Mouse (Mus musculus) megakaryocyte, embryonic 14.5 days (primary cell): ENCODE results near the gene Nat8l. TPM values are rescaled to one million over a fixed set of nuclear protein-coding genes. Genes with fewer than 3 reads are reported as not detected.

Experiments
- H3K27me3 ChIP-seq: replicated peaks from 2 replicates; pipeline ENCODE3; 2012; ENCODE audit warnings: inconsistent platforms
- H3K36me3 ChIP-seq: replicated peaks from 2 replicates; pipeline ENCODE3; 2012; ENCODE audit warnings: low read length, inconsistent platforms, mixed read lengths
- H3K4me1 ChIP-seq: 2 replicates; pipeline ENCODE4 v1.6.1; 2012; ENCODE audit warnings: inconsistent platforms
- H3K4me3 ChIP-seq: replicated peaks from 2 replicates; pipeline ENCODE3; 2012; ENCODE audit warnings: moderate library complexity, mild to moderate bottlenecking, inconsistent platforms
- H3K9me3 ChIP-seq: 2 replicates; pipeline ENCODE4 v1.6.1; 2012; ENCODE audit warnings: inconsistent platforms
- FLI1 ChIP-seq: IDR thresholded peaks from 2 replicates; pipeline ENCODE4 v1.6.1; 2012; ENCODE audit warnings: low read length, inconsistent platforms, mixed read lengths
- GATA1 ChIP-seq: IDR thresholded peaks from 3 replicates; pipeline ENCODE4 v1.6.1; 2012; ENCODE audit warnings: mixed read lengths, low read length, inconsistent platforms, borderline replicate concordance
- polyA plus RNA-seq: library from polyadenylated mRNA; stranded (reverse); fragments of >175 nt; gene quantifications from 2 replicates; pipeline ENCODE4 v1.2.3, GENCODE M21; 2012; ENCODE audit warnings: low replicate concordance; ENCODE audit not compliant: insufficient read depth

Gene Nat8l
- polyA plus RNA-seq, 1 experiment: 1.3 TPM

DNA sequence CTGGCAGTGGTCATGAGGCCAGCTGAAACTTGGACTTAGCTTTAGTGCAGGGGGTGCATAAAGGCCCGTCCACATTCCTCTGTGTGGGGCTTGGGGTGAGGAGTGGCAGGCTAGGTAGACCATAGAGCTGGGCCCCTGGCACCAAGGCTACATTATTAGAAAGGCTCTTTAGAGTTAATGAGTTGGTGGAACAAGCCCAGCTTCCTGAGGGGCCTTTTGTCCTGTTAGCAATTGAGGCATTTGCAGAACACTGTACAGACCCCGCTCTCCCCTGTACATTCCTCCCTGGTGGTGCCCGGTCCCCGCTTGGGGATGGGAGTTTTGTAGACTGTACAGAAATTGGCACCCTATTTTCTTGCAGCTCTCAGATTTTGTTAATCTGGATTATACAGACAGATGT, 6.9 kb downstream of the Nat8l start:
- TF ChIP-seq FLI1: no peak
- TF ChIP-seq GATA1: no peak
- H3K27me3 ChIP-seq: peaks cover 98% of the 10 kb centered on the region
- no peaks in the 10 kb centered on the region for H3K36me3 ChIP-seq

DNA sequence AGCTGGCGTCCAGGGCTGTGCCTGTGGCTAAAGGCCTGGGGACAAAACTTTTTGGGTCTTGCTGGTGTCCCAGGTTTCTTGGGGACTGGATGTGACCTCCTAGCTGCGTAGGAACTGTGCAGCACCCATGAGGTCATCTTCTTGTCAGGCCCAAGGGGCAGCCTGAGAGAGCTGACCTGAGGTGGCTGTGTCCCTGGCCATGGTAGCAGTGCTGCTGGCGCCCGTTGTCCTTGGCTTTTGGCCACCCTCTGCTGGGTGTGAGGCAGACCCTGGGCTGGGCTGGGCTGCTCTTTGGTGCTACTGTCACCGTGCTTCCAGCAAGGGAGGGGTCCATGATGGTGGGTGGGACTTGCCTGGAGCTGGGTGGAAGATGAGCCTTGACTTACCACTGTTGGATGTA, 8.8 kb downstream of the Nat8l start:
- no peak overlapping the region for H3K4me3 ChIP-seq
- H3K9me3 ChIP-seq: no peaks in the 10 kb centered on the region
- peaks cover 98% of the 10 kb centered on the region for H3K27me3 ChIP-seq
- TF ChIP-seq FLI1 (no peak), GATA1 (no peak)
- peaks cover 11% of the 10 kb centered on the region; the same call in 1 of the 2 replicates for H3K4me1 ChIP-seq
- no peaks in the 10 kb centered on the region for H3K36me3 ChIP-seq

More for the DNA sequence above, 6.9 kb downstream of the Nat8l start:
- Histone ChIP-seq H3K4me1 (peaks cover 11% of the 10 kb centered on the region; the same call in 1 of the 2 replicates), H3K4me3 (no peak overlapping the region), H3K9me3 (no peaks in the 10 kb centered on the region; the same call in 1 of the 2 replicates)

DNA sequence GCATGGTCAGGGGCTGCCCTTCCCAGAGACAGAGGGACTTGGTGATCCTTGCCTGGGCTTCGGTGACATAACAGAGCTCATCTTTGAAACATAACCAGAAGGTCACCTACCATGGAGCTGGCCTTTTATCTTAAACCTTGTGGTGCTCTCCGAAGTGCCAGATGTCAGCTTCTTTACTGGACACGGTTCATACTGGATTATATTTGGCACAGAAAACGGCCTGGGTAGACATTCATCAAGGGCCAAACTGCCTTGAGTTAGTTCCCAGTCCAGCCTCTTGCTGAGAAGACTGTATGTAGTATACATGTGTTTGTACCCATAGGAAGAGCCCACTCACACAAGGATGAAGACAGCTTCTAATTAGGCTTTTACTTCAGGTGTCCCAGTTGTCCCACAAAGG, 11.0 kb downstream of the Nat8l start:
- Histone ChIP-seq H3K9me3 (no peaks in the 10 kb centered on the region), H3K4me3 (no peak overlapping the region), H3K27me3 (peaks cover 96% of the 10 kb centered on the region), H3K36me3 (no peaks in the 10 kb centered on the region), H3K4me1 (no peaks in the 10 kb centered on the region)
- TF ChIP-seq FLI1 (no peak), GATA1 (no peak)

- Histone ChIP-seq H3K4me1 (no peaks in the 10 kb centered on the region), H3K27me3 (peaks cover 96% of the 10 kb centered on the region), H3K4me3 (no peak overlapping the region), H3K36me3 (no peaks in the 10 kb centered on the region), H3K9me3 (no peaks in the 10 kb centered on the region)
- TF ChIP-seq GATA1 (no peak), FLI1 (no peak)
These were observed 11.7 kb downstream of the Nat8l start for GRCm38 (mm10) chr5:34007392-34007941.

- Histone ChIP-seq H3K36me3 (no peaks in the 10 kb centered on the region), H3K9me3 (no peaks in the 10 kb centered on the region), H3K4me3 (no peak overlapping the region), H3K4me1 (no peaks in the 10 kb centered on the region), H3K27me3 (peaks cover 59% of the 10 kb centered on the region)
- TF ChIP-seq FLI1: no peak
- TF ChIP-seq GATA1: no peak
These were observed 18.9 kb downstream of the Nat8l start for GRCm38 (mm10) chr5:34014652-34015051.

GRCm38 (mm10) chr5:34018968-34019367, 23.2 kb downstream of the Nat8l start:
- Histone ChIP-seq H3K4me1 (no peaks in the 10 kb centered on the region), H3K9me3 (no peaks in the 10 kb centered on the region), H3K36me3 (no peaks in the 10 kb centered on the region), H3K4me3 (no peak overlapping the region), H3K27me3 (peaks cover 35% of the 10 kb centered on the region)
- no peak for TF ChIP-seq GATA1

DNA sequence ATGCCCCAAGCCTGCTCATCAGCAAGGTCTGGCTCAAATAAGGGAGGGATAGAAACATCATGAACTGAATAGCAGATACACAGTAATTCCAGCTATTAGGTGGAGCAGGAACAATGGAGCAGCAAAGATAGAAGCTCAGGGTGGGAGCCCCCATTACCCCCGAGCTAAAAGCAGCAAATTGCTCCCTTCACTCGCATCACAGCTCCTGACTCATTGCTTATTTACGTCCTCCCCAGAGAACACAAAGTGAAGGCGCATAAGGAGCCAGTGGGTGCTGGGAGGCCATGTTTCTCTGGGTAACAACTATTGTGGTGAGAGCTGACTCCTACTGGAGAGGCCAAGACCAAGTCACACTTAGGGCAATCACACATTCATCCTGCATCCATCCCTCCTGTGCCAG, 34.3 kb downstream of the Nat8l start:
- Histone ChIP-seq H3K4me3 (no peak overlapping the region), H3K36me3 (no peaks in the 10 kb centered on the region), H3K27me3 (peaks cover 16% of the 10 kb centered on the region), H3K9me3 (no peaks in the 10 kb centered on the region), H3K4me1 (peaks cover 17% of the 10 kb centered on the region)
- TF ChIP-seq FLI1 (no peak), GATA1 (no peak)

DNA sequence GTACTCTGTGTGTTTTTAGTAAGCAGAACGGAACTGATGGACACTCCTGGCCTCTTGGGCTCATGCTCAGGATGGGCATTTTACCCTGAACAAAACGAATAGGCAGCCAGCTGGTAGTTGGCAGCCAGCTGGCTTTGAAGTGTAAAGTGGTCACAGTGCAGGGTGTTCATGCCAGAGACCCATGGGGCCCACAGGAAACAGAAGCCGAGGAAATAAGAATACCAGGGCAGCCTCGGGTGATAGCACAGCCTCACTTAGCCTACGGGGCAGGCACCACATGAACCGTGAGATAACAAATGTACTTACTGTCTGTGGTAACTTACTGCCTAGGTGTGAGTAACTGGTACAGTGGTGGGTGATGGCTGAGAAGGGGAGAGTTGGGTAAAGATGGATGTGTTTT, 35.2 kb downstream of the Nat8l start:
- Histone ChIP-seq H3K36me3 (no peaks in the 10 kb centered on the region), H3K4me1 (peaks cover 17% of the 10 kb centered on the region), H3K9me3 (no peaks in the 10 kb centered on the region), H3K4me3 (no peak overlapping the region), H3K27me3 (peaks cover 16% of the 10 kb centered on the region)
- TF ChIP-seq FLI1: no peak

DNA sequence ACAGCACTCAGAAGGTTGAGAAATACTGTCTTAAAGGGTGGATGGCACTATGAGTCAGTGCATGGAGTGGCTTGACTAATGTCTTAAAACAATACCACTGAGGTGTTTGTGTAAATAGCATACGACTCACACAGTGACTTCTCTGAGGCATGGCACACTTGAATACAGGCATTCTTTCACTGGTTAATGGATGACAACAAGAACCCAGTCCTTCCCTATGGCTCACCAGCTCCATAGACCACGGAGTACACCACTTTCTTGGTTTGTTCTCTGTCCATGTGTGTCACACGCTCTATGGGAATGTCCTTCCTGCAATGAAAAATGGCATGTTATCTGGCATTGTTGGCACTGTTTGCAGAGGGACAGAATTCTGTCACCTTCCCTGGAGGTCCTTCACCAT, 36.7 kb downstream of the Nat8l start:
- peaks cover 17% of the 10 kb centered on the region for H3K4me1 ChIP-seq

More for the DNA sequence above, 36.7 kb downstream of the Nat8l start:
- Histone ChIP-seq H3K4me3 (no peak overlapping the region), H3K27me3 (peaks cover 16% of the 10 kb centered on the region), H3K36me3 (no peaks in the 10 kb centered on the region), H3K9me3 (no peaks in the 10 kb centered on the region)
- TF ChIP-seq GATA1: no peak
- no peak for TF ChIP-seq FLI1

Other genes with a start within 250 kb of the Nat8l start
- gene Letm1, start 213.2 kb upstream of the Nat8l start, polyA plus RNA-seq: 9.0 and 9.4 TPM in 2 replicates
- 2.4 and 3.3 TPM in 2 replicates for gene Nsd2, start 175.3 kb upstream of the Nat8l start, polyA plus RNA-seq
- gene Nelfa, start 59.6 kb upstream of the Nat8l start, polyA plus RNA-seq: 21.9 and 31.2 TPM in 2 replicates
- 15.8 and 92.9 TPM in 2 replicates for gene Gm1673, start 12.6 kb upstream of the Nat8l start, polyA plus RNA-seq
- 0.21 TPM in 1 of 2 replicates, not detected in the other for gene Poln, start 173.5 kb downstream of the Nat8l start, polyA plus RNA-seq
- 1.6 TPM in 1 of 2 replicates, not detected in the other for gene Haus3, start 173.5 kb downstream of the Nat8l start, polyA plus RNA-seq
- gene Mxd4, start 191.7 kb downstream of the Nat8l start, polyA plus RNA-seq: 12.3 and 31.0 TPM in 2 replicates